Mouse (Mus musculus) kidney, adult 2 months (tissue): ENCODE measurements at regions not wholly inside any gene's neighbourhood (a gene's known extent, or its start where the extent isn't known, plus 50 kb on each side); places are given as distances from the start of the nearest gene placed in this dataset.

Source experiments
- DNase-seq: peaks from one replicate; pipeline ENCODE4 v3.0.0; 2021
- H3K27ac ChIP-seq: fragments of 200-500 bp; 2 replicates; pipeline ENCODE4 v1.5.1; 2012; ENCODE audit warnings: low read depth, low read length, control low read depth, inconsistent platforms; ENCODE audit not compliant: insufficient read depth
- H3K27me3 ChIP-seq: fragments of 200-500 bp; replicated peaks from 2 replicates; pipeline ENCODE4 v1.6.1; 2012; ENCODE audit warnings: mild to moderate bottlenecking, moderate library complexity, low read length, inconsistent platforms; ENCODE audit not compliant: control insufficient read depth, insufficient read depth
- H3K36me3 ChIP-seq: fragments of 200-500 bp; 2 replicates; pipeline ENCODE4 v1.6.1; 2012; ENCODE audit warnings: mild to moderate bottlenecking, moderate library complexity, low read length, inconsistent platforms; ENCODE audit not compliant: control insufficient read depth, insufficient read depth
- H3K4me1 ChIP-seq: fragments of 200-500 bp; 2 replicates; pipeline ENCODE4 v1.6.1; 2011; ENCODE audit warnings: low read length; ENCODE audit not compliant: control insufficient read depth, insufficient read depth
- H3K4me3 ChIP-seq: fragments of 200-500 bp; 2 replicates; pipeline ENCODE4 v1.5.1; 2011; ENCODE audit warnings: mild to moderate bottlenecking, low read depth, low read length, control low read depth; ENCODE audit not compliant: insufficient read depth
- CTCF ChIP-seq: fragments of 200-500 bp; conservative IDR thresholded peaks from 2 replicates; pipeline ENCODE4 v1.5.1; 2011; ENCODE audit warnings: low read depth, mild to moderate bottlenecking, control low read depth, low read length, moderate library complexity, mixed read lengths; ENCODE audit not compliant: insufficient read depth, insufficient read length
- POLR2A ChIP-seq: fragments of 200-500 bp; IDR thresholded peaks from one replicate; pipeline ENCODE4 v1.6.1; 2011; ENCODE audit warnings: low read depth, low read length, control low read depth
- WGBS: fragments of 180-500 bp; shearing (Covaris S2); methylation state at CpG from one replicate; pipeline ENCODE4 v1.1.7; 2018; 5-methylcytosine and 5-hydroxymethylcytosine counted together

GRCm38 (mm10) chr4:55843727-55844401, 311.6 kb upstream of the Klf4 start:
- no peak for TF ChIP-seq CTCF
- TF ChIP-seq POLR2A = no peak
- Histone ChIP-seq H3K4me1 (no peaks in the 10 kb centered on the region), H3K27ac (no peak overlapping the region), H3K4me3 (no peak overlapping the region), H3K36me3 (no peaks in the 10 kb centered on the region), H3K27me3 (no peaks in the 10 kb centered on the region)
- DNase-seq = no peak
- WGBS = 46% methylated on average over 12 of the region's 12 CpGs

GRCm38 (mm10) chr4:55838568-55838967, 306.3 kb upstream of the Klf4 start:
- H3K27me3 ChIP-seq = no peaks in the 10 kb centered on the region
- no peaks in the 10 kb centered on the region for H3K36me3 ChIP-seq
- H3K27ac ChIP-seq = no peak overlapping the region
- WGBS = 82% methylated on average over 3 of the region's 3 CpGs
- no peaks in the 10 kb centered on the region for H3K4me1 ChIP-seq
- H3K4me3 ChIP-seq = no peak overlapping the region
- TF ChIP-seq CTCF (no peak), POLR2A (no peak)
- no peak for DNase-seq

DNA sequence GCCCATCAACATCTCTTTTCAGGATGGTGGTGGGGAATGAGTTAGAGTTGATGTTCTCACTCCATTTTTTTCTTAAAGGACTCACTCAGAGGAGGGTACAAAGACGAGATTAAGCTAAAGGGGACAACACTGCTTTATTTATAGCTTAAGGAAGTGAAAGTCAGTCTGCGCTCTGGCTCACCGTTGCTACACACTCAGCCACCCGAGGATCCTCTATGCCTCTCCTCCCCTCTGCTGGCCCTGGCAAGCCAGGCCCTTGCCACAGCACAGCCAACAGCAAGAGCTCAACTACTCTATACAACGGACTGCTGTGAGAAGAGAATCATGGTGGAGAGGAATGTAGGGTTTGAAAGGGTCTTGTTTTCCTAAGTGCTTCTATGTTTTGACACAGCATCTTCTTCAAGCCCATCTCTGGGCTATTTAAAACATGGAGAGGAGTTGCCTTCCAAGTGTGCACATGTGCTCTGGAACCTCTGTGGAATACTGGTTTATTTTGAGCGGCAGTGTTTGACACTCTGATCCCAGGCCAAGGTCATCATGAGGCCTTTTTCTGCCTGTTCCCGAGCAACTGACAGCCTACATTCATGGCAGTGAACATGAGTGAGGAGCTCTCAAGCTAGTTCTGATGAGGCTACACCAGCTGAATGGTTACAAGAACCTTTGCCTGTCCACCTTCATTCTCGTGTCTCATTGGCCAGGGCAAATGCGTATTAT, 291.9 kb upstream of the Klf4 start:
- WGBS = 71% methylated on average over 9 of the region's 9 CpGs
- Histone ChIP-seq H3K4me1 (no peaks in the 10 kb centered on the region), H3K36me3 (no peaks in the 10 kb centered on the region), H3K27ac (no peak overlapping the region), H3K4me3 (no peak overlapping the region), H3K27me3 (no peaks in the 10 kb centered on the region)
- TF ChIP-seq CTCF = peak; percentile 16; the same call in 1 of the 2 replicates
- no peak for TF ChIP-seq POLR2A
- no peak for DNase-seq

DNA sequence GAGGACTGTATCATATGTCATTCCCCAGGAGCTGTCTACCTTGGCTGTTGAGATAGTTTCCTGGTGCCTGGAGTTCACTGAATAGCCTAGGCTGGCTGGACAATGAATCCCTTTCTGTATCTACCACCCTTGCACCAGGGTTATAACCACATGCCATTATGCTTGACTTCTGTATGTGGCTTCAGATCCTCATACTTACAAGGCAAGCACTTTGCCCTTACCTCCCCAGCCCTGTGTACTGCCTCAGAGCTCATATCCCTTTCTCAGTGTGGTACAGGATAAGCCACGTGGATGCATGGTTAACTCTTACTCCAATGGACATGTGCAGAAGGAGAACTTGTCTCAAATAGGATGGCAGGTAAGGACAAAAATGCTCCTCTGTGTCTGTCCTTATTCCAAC, 291.3 kb upstream of the Klf4 start:
- Histone ChIP-seq H3K36me3 (no peaks in the 10 kb centered on the region), H3K4me3 (no peak overlapping the region), H3K27me3 (no peaks in the 10 kb centered on the region), H3K27ac (no peak overlapping the region), H3K4me1 (no peaks in the 10 kb centered on the region)
- TF ChIP-seq CTCF (no peak), POLR2A (no peak)
- 73% methylated on average over 1 of the region's 1 CpGs for WGBS
- no peak for DNase-seq

- H3K27me3 ChIP-seq = no peaks in the 10 kb centered on the region
- no peak for TF ChIP-seq CTCF
- TF ChIP-seq POLR2A = no peak
- H3K4me1 ChIP-seq = no peaks in the 10 kb centered on the region
- peak; percentile 1 for DNase-seq
- WGBS = 80% methylated on average over 4 of the region's 4 CpGs
- H3K27ac ChIP-seq = no peak overlapping the region
- H3K36me3 ChIP-seq = no peaks in the 10 kb centered on the region
- H3K4me3 ChIP-seq = no peak overlapping the region
Observed at GRCm38 (mm10) chr4:55817035-55817818, 285.0 kb upstream of the Klf4 start.

GRCm38 (mm10) chr4:55815832-55816231, 283.6 kb upstream of the Klf4 start:
- H3K36me3 ChIP-seq = no peaks in the 10 kb centered on the region
- no peak overlapping the region for H3K4me3 ChIP-seq
- peak; percentile 17 for DNase-seq
- H3K4me1 ChIP-seq = no peaks in the 10 kb centered on the region
- H3K27me3 ChIP-seq = no peaks in the 10 kb centered on the region
- WGBS = 91% methylated on average over 3 of the region's 3 CpGs
- no peak overlapping the region for H3K27ac ChIP-seq
- TF ChIP-seq POLR2A (no peak), CTCF (no peak)

DNA sequence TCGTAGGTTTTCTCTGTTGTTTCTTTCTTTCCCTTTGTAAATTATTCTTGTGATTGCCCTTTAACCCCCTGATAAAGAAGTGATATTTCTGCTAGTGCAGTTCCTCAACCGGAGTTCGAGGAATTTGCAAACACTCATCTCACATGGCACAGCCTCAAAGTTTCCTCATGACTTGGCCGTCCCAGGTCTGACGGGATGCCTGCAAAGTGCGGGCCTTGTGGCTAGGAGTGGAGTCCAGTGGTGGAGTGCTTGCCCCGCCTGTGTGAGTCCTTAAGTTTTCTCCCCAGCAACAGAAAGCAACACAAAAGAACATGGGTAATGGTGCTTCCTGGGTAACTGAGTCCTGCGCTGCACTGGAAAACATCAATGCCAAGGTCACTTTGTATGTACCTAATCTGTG, 280.6 kb upstream of the Klf4 start:
- no peak for TF ChIP-seq CTCF
- no peak for TF ChIP-seq POLR2A
- no peaks in the 10 kb centered on the region for H3K4me1 ChIP-seq
- no peak overlapping the region for H3K4me3 ChIP-seq
- 85% methylated on average over 8 of the region's 8 CpGs for WGBS
- no peak for DNase-seq
- H3K27me3 ChIP-seq = no peaks in the 10 kb centered on the region
- no peak overlapping the region for H3K27ac ChIP-seq
- H3K36me3 ChIP-seq = no peaks in the 10 kb centered on the region
